Mouse (Mus musculus): ENCODE results near the gene Ephb1.

- no peak for TF ChIP-seq USF2 (IDR thresholded peaks at IDR 0.05; ENCODE audit: borderline replicate concordance in 1 of 2, insufficient read depth in 1 of 2, low read depth in 1 of 2, low read length in 2 of 2)
- TF ChIP-seq ELF1 (IDR thresholded peaks at IDR 0.05; ENCODE audit: low read depth, low read length): no peak
- no peak for TF ChIP-seq NELFE (IDR thresholded peaks at IDR 0.05; ENCODE audit: low read depth, low read length)
- no peak for TF ChIP-seq CTCF (IDR thresholded peaks at IDR 0.05 in 2 of 3, conservative IDR thresholded peaks at IDR 0.05 in 1 of 3; ENCODE audit: control insufficient read depth in 1 of 3, insufficient read depth in 1 of 3, low read depth in 2 of 3, low read length in 3 of 3, poor library complexity in 1 of 3, severe bottlenecking in 1 of 3)
- TF ChIP-seq JUND (IDR thresholded peaks at IDR 0.05; ENCODE audit: low read depth, low read length): no peak
- no peak for TF ChIP-seq POLR2A (IDR thresholded peaks at IDR 0.05; ENCODE audit: control insufficient read depth in 1 of 2, insufficient read depth in 1 of 2, low read depth in 1 of 2, low read length in 2 of 2, poor library complexity in 1 of 2)
- TF ChIP-seq TCF12 (IDR thresholded peaks at IDR 0.05; ENCODE audit: low read depth, low read length): no peak
- TF ChIP-seq SIN3A (IDR thresholded peaks at IDR 0.05; ENCODE audit: low read length): no peak
- no peak for TF ChIP-seq CHD2 (IDR thresholded peaks at IDR 0.05; ENCODE audit: low read length)
- TF ChIP-seq POLR2AphosphoS5 (IDR thresholded peaks at IDR 0.05; ENCODE audit: borderline replicate concordance, low read depth, low read length): no peak
- TF ChIP-seq TBP (IDR thresholded peaks at IDR 0.05; ENCODE audit: low read depth, low read length): no peak
- no peak for TF ChIP-seq CHD1 (IDR thresholded peaks at IDR 0.05; ENCODE audit: low read depth, low read length)
- TF ChIP-seq MAX (IDR thresholded peaks at IDR 0.05; ENCODE audit: low read length): no peak
Measured at GRCm38 (mm10) chr9:102356516-102356915, 2.0 kb upstream of the Ephb1 start.
